Mouse (Mus musculus): ENCODE measurements around the gene Prkci.

- TF ChIP-seq CTCF (IDR thresholded peaks at IDR 0.05; ENCODE audit: insufficient read depth, low read depth, low read length), result no peak
- TF ChIP-seq POLR2A (IDR thresholded peaks at IDR 0.05; ENCODE audit: insufficient read depth, low read depth, low read length), result no peak
These were observed 88.1 kb downstream of the Prkci start for GRCm38 (mm10) chr3:31083507-31084245.

All from olfactory bulb, adult 2 months (tissue).